Mouse (Mus musculus): ENCODE measurements around the gene Foxo4.

Foxo4 gene

DNA sequence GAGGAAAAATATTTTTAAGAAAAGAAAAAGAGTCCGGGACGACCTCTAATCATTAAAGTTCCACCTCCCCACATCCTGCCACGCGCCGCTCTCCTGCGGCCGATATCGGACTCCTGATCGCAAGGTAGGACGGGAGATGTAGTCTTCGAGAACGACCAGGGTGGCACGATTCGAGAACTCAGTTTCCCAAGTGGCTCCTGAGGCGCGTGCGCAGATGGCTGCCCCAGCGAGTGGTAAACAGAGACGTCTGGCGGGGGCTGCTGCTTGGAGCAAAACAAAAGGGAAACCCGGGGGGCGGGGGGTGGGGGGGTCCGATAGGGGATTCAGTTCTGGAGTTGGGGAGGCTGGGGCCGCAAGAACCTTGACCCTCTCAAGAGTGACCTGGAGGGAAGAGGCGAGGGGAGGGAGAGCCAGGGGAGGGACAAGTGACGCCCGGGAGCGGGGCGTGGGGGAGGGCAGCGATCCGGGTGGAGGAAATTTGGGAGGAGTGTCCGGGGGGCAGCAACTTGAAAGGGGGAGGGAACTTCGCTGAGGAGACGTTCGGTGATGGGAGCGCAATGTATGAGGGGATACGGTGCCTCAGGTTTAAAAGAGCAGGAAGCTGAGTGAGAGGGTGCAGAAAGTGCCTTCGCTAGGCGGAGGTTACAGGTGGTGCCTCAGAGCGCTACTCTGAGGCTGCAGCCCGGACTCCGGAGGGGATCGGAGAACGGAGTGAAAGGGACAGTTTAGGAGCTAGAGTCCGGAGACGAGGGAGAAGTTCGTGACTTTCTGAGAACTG, at the start of gene Foxo4:
Gene Foxo4 (plus strand): TSS at position 577 of the 778 bp plus-strand sequence.
- DNase-seq = peak; percentile 87

GRCm38 (mm10) chrX:101221834-101222795, 32.2 kb upstream of the Foxo4 start, which contains the start of gene Snx12:
Gene Snx12 (minus strand): TSS chrX:101222563.
- peak; percentile 93 for DNase-seq

- no peak for DNase-seq
Measured at GRCm38 (mm10) chrX:101222796-101223162, 31.5 kb upstream of the Foxo4 start.

DNA sequence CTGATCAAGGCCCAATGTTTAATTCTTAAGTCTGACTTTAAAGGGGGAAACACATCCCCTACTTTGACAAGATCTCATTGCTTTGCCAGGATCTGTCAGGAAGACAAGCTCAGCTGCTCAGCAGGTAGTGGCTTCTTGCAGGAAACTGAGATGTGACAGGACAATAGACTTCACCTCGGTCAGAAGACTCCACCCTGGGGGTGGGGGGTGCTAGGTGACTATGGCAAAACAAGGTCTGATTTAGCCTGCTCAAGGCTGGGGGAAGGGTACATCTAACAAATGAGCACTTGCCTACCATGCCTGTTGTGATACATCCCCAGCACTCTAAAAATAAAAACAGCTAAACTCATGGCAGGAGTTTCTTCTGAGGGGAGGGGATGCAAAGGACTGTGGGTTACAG, 9.3 kb upstream of the Foxo4 start:
- DNase-seq = no peak

DNA sequence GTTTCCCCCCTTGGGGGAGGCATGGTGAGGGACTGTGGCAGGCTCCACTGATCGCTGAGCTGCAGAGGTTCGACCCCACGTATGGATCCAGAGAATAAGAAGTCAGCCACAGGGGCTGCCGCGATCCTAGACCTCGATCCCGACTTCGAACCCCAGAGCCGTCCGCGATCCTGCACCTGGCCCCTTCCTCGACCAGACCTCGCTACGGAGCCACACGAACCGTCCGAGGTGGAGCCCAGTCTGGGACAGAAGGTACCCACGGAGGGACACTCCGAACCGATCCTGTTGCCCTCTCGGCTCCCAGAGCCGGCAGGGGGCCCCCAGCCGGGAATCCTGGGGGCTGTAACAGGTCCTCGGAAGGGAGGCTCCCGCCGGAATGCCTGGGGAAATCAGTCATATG, 412 bp downstream of the Foxo4 start:
- peak; percentile 26 for DNase-seq

- no peak for DNase-seq
Measured at GRCm38 (mm10) chrX:101256603-101257002, 2.3 kb downstream of the Foxo4 start.

GRCm38 (mm10) chrX:101260441-101261325, 6.4 kb downstream of the Foxo4 start:
- DNase-seq = no peak

DNA sequence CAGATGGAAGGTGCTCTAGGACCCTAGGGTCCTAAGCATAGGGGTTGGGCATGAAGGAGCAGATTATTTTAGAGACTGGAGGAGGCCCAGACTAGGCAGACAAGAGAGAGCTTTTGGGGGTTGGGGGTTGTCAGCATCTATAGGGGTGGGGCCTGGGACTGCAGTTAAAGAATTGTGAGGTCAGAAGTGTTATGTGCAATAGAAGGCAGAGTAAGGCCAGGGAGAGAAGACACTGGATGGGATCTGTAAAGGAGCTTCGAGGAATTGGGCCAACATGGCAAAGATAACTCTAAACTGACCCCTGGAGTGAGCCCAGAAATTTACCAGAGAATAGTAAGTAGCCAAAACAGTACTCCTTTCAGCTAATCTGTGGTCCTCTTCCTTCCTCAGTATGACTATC, 9.6 kb downstream of the Foxo4 start, which contains the start of gene Gm614:
Gene Gm614 (minus strand): TSS at position 101 of the 400 bp plus-strand sequence.
- DNase-seq = no peak

GRCm38 (mm10) chrX:101266631-101267030, 12.3 kb downstream of the Foxo4 start:
- DNase-seq = no peak

GRCm38 (mm10) chrX:101268025-101268754, 13.9 kb downstream of the Foxo4 start, which contains the start of gene Il2rg:
Gene Il2rg (minus strand): TSS chrX:101268255.
- DNase-seq = no peak

GRCm38 (mm10) chrX:101268755-101269124, 14.4 kb downstream of the Foxo4 start, which contains the start of gene Gm20489:
Gene Gm20489 (minus strand): TSS chrX:101269023.
- no peak for DNase-seq

DNA sequence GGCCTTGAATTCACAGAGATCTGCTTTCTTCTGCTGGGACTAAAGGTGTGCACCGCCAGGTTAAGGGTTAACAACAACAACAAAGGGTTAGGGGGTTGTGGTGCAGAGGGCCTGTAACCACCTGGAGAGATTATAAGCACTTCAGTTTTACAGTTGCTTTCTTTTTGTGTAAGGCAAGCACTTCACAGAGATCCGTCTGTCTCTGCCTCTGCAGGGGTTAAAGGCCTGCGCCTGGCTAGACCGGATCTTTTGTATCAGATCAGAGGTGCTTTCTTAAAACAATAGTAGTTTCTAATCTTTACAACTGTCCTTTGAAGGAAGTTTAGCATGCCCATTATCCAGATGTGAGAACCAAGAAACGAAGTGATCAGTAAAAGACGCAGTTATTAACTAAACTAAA, 19.1 kb downstream of the Foxo4 start:
- DNase-seq = no peak

GRCm38 (mm10) chrX:101273875-101274738, 19.8 kb downstream of the Foxo4 start, which contains the start of gene Med12:
Gene Med12 (plus strand): TSS chrX:101274030.
- peak; percentile 92 for DNase-seq

DNA sequence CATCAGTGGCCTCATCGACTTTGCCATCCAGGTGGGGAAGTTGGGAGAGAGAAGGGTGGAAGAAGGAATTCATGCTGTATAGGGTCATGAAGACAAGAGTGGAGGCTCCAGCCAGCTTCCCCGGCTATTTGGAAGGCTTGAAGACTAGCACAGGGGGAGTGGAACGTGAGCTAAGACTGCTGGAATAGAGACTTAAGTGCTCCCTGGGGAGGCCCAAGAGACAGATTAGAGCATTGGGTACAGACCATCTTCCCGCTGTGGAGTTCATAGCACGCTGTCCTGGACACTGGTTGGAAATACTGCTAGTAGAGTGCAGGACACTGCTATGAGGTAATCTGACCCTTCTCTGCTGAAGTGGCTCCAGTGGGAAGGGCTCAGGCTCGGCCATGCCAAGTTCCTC, 28.5 kb downstream of the Foxo4 start:
- no peak for DNase-seq

GRCm38 (mm10) chrX:101285534-101285933, 31.2 kb downstream of the Foxo4 start:
- peak; percentile 42 for DNase-seq

GRCm38 (mm10) chrX:101285953-101286670, 31.8 kb downstream of the Foxo4 start:
- DNase-seq = no peak

DNA sequence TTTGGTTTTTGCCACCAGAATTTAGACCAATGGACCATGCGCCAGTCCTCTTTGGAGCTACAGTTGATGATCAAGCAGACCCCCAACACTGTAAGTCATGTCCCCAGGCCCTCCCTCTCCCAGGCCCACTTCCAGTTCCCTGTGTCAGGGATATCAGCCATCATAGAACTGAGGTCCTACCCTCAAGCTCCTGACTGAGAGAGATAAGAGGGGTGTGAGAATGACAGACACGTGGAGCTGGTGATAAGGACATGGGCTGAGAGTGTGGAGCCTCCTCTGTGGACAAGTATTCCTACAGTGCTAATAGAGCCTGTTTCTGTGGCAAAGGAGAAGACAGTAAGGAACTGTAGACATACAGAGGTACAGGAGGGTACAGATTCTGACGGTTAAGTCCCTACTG, 33.2 kb downstream of the Foxo4 start:
- DNase-seq = no peak

- no peak for DNase-seq
Measured at GRCm38 (mm10) chrX:101288432-101288831, 34.1 kb downstream of the Foxo4 start.

GRCm38 (mm10) chrX:101289037-101289436, 34.7 kb downstream of the Foxo4 start:
- no peak for DNase-seq

- DNase-seq = no peak
Measured at GRCm38 (mm10) chrX:101290111-101290510, 35.8 kb downstream of the Foxo4 start.
